Mouse (Mus musculus) mammary gland, adult 2 months (tissue): ENCODE data around the gene Commd8. TPM values are rescaled to one million over a fixed set of nuclear protein-coding genes. Genes with fewer than 3 reads are reported as not detected.

Experiments used
- polyA plus RNA-seq: library from polyadenylated mRNA; depleted of rRNA; stranded (reverse); fragments of >200 nt; gene quantifications from 2 replicates; pipeline ENCODE4 v1.2.3, GENCODE M21; 2012; ENCODE audit warnings: low replicate concordance; rRNA removed

Commd8 gene
- 3.4 and 9.4 TPM in 2 replicates for polyA plus RNA-seq

GRCm38 (mm10) chr5:72167594-72168284 is at the start of gene Commd8:
Gene Commd8 (minus strand): TSS chr5:72168189.

